Mouse (Mus musculus): ENCODE results near the gene 1700037C18Rik.
A peak's percentile ranks its signal among the peaks of the same experiment; 100 is the strongest.

1700037C18Rik gene

DNA sequence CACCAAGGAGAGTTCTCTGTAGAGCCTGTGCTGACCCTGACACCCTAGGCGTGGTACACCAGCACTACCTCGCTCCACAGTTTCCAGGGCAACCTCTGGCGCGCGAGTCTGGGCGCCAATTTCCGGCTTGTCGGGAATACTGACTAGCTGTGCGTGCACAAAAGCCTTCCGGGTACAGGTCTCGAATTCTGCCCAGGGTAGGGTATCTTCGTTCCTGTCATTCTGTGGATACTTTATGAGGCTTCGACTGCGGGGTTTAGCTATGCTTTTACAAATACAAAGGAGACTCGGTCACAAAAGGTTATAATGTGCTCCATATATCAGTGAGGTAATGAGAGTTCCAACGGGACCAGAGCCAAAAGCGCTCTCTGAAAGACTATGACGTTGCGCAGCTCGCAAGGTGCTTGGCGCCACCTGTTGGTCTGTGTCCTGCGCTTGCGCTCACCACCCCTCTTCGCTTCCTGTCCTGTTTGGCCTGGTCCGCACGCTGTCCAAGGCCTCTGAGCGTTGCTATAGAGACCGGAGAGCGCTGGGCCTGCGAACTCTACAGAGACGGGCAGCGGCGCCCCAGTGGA lies at the start of gene 1700037C18Rik, which contains the start of gene Cluap1:
TSS of gene 1700037C18Rik (minus strand) at position 153 of the 575 bp plus-strand sequence.
TSS of gene Cluap1 (plus strand) at position 265 of the 575 bp plus-strand sequence.
- peak; percentile 96 for DNase-seq

DNA sequence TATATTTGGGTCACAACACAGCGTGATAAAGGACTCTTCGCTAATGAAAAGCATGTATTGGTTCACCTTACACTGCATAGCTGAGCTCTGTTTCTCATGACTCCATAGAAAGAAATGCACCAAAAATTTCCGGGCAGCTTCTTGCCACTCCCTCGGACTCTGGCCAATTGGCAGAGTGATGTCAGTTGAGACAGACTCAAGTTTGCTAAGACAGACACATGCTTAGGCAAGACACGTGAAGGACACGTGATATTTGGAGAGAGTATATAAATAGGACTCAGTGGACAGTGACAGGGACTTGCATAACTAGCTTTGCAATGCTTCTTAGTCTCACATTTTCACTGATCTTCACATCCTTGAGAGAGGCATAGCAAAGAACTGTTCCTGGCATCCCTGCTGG lies 47.9 kb upstream of the 1700037C18Rik start:
- no peak for DNase-seq

DNA sequence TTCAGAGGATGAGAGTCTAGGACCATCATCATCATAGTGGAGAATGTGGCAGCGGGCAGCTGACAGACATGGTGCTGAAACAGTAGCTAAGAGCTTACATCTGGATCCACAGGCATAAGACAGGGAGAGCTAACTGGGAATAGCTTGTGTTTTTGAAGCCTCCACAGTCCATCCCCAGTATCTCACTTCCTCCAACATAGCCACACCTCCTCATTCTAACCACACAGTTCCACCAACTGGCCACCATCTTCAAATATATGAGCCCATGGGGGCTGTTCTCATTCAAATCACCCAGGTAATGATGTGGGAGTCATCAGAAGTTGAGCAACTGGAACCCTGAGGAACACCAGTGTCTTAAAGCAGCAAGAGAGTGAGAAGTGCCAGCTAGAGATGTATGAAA lies 42.7 kb upstream of the 1700037C18Rik start:
- DNase-seq, result no peak

DNA sequence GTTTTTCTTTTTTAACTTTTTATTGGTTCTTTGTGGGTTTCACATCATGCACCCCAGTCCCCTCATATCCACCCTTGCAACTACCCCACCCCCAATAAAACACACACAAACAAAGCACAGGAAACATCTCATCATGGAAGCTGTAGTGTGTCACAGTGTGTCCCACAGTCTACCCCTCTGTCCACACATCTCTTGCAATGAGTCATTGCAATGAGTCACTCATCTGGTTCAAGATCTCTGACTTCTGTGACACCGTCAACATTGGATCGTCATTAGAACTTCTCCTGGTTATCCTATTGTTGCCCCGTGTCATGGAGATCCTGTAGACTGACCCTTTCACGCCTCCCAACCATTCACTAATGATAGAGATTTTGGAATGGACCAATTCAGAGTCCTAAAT lies 26.2 kb upstream of the 1700037C18Rik start:
- DNase-seq, result no peak

DNA sequence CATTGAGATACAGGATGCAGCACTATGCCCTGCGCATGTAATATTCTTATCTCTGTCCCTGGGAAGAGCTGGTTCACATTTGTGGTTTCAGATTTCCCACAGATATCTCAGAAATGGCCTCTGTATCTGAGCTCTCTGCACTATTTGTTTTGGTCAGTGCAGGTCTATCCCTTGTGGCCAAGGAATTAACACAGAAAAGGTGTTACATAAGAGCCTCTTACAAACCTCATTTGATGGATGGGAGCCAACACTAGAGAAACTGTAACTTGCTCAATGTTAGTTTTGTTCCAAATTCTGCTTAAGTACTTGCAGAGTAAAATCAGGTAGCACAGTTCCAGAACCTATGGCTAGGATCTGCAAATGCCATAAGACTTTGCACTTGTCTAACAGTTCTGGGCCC lies 25.6 kb upstream of the 1700037C18Rik start:
- DNase-seq, result no peak

DNA sequence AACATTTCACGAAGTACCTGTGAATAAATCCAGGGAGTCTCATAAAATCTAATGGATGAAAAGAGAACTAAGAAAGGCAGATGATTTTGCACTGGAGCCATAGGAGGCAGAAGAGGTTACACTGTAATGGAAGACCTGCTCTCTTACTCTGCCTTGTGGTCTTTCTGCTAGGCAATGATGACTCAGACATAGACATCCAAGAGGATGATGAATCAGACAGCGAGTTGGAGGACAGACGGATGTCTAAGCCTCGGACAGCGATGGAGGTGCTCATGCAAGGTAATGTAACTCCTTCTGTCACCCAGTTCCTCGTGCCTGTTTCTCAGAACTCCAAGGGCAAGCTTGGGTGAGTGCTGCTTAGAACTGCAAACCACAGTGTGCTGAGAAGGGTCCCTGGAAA lies 25.0 kb upstream of the 1700037C18Rik start:
- DNase-seq, result no peak

DNA sequence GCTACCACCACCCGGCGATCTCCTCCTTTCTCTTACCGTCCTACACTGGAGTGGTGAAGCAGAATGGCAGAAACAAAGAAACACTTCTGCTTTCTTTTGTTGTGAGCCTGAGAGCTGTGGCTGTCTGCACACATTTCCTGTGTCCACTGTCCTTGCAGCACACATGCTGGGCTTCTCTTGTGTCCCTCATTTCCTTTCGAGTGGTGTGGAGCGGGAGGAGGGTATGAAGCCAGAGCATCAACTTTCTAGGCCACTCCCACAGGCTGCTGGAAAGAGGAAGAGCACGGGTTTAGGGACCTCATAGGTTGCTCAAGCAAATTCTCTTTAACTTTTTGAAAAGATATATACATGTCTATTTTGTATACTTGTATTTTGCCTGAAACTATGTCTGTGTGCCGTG lies 20.7 kb upstream of the 1700037C18Rik start:
- no peak for DNase-seq

DNA sequence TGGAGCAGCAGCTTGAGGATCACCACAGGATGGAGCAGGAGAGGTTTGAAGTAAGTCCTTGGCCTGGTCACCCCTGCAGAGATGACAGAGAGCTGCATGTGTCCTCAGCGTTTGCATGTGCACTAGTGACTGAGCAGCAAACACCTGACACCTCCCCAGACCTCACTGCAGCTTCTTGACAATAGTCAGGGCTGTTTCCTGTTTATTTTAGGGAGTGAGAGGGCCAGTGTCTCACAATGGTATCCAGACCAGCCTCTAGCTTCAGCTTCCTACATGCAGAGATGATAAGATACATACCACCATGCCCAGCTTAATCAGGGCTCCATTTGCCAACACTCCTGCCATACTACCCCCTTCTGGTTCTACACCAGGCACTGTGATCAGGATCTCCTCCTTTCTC lies 20.1 kb upstream of the 1700037C18Rik start:
- DNase-seq, result no peak

DNA sequence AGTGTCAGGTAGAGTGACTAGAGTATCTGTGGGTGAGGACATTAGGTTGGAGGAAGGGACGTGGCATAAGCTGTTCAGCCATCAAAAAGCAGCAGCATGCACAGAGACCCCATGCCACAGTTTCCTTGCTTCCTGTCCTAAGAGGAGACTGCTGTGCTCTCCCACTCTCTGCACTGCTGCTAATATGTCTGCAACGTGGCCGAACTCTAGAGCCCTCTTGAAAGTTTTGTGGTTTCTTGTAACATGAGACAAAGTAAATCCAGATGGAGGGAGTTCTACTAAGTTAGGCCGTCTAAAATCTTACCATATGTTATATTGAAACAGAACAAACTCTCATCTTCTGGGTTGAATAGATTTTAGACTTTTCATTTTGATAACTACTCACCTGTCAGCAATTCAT lies 15.5 kb upstream of the 1700037C18Rik start:
- peak; percentile 41 for DNase-seq

DNA sequence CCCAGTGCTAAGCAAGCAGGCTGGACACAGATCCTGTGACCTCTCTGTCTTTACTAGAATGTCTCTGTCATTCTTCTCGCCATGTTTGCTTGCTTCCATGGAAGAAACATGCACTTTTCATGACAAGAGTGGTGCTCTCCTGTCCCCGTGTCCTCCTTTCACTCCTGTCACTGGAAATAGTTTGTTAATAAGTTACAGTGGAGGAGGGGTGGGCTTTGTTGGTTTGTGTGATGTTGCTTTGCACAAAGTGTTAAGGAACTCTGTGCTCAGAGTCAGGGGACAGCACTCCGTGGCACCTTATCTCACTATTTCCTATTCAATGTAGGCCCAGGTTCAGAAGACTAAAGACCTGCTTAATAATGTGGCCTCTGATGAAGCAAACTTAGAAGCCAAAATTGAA lies 15.0 kb upstream of the 1700037C18Rik start:
- no peak for DNase-seq

DNA sequence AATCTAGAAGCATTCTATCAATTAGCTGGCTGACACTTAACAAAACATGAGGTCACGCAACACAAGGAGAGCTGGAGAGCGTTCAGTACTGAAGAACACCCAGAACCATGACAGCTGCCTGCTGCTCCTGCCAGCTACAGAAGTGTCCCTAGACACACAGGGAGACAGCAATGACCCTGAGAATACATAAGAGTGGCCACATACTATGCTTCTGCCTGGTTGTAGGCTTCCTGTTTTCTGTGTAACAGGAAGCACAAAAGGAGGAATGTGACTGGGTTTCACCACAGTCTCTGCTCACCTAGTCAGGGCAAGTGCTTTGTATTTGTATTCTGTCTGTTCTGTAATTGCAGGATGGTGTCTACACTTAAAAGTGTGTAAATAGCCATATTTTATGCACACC lies 12.3 kb upstream of the 1700037C18Rik start:
- DNase-seq, result no peak

DNA sequence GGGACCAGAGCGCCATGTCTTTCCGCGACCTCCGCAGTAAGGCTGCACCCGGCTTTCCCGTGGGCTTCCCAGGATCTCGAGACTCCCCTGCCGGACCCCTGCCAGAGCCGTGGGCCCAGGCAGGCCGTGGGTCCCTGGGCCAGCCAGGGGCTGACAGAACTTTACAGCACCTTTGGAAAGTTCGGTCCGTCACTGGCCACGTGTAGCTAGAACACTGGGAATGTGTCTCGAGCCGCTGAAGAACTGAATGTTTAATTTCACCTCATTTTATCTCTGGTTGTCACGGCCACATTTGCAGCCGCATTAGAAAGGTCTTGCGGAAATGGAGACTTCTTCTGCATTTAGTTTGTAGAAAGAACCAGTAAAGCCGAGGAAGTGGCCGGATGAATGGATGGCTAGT lies 629 bp upstream of the 1700037C18Rik start:
- DNase-seq, result no peak

DNA sequence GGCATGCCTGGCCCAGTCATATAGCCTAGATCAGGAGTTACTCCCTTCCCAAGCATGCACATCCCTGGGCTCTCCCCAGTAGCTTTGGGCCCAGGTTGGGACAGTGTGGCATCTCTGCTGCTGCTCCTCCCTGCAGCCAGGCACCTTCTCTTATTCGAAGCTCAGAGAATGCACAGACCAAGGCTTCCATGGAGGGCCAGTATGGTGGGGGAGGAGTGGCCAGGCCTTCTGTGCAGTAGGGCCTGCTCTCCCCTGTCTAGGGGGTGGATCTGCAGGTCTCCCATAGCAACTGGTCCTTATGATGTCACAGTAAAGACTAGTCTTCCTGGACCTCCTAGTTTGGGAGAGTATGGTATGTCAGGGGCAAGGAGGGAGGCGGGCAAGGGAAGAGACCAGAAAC lies 1.0 kb downstream of the 1700037C18Rik start:
- DNase-seq, result no peak

DNA sequence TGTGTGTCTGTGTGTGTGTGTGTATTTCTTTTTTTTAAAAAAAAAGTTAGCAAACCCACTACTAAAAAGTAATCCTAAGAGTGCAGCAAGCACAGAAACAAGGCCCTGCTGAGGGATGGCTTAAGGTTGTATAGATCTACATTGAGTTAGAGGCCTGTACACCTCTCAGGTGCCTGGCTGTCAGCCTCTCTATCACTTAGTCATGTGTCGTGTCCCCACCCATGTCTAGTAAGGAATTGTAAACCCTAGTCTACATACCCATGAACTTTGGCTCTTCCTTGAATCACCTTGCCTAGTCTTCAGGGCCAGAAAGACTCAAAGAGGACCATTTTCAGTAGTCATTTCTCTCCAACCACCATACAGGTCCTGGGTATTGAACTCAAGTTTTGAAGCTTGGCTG lies 11.9 kb downstream of the 1700037C18Rik start:
- no peak for DNase-seq

DNA sequence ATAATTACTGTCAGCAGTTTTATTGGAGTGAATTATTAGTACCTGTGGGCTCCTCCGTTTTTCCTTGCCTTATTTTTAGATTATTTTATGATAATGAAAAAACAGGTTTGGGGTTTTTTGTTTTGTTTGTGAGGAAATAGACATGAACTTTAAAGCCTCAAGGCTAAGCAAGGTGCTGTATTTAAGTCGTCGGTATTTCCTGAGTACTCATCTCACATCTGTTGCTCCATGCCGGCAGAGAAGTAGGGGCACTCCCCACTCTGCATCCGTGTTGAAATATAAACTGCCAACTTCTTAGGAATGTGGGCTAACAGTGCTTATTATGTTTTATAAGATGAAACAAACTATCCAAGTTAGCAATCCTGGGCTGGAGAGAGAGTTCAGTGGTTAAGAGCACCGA lies 12.4 kb downstream of the 1700037C18Rik start:
- no peak for DNase-seq

DNA sequence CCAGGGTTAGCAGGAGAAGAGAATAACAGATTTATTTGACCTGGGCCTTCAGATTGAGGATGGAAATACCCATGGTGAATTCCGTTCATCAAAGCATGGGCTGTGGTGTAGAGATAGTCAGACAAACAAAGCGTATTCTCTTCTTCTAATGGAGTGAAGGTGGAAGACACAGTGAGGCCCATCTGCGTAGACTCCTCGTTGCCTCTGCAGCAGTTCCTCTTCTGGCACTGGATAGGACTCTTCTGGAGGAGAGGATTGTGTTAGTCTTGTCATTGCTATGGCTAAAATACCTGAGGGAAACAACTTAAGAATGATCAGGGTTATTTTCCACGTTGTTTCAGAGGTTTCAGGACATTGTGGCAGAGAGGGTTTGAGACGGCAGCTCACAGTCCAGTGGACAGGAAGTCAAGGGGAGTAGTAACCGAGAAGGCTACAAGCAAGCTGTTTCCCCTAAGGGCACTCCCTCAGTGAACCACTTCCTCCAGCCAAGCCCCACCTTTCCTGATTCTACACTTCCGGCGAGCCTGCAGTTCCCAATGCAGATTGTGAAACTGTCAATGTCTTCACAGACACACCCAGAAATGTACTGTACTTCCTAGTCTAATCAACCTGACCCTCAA lies 13.2 kb downstream of the 1700037C18Rik start:
- no peak for DNase-seq

DNA sequence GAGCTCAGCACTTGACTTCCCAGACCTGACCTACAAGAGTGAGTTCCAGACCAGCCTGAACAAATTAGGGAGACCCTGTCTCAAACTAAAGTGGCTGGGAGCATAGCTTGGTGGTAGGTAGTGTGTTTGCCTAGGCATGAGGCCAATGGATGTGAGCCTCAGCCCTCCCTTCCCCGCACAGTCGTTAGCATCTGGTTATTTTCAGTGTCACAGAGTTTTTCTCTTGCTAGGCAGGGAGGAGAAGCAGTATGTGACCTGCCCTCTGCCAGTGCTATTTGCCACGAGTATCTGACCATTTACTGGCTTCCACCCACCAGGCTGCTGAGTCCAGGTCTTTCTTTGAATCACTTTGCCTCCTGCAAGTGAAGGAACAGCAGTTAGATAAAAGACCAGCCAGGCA lies 14.8 kb downstream of the 1700037C18Rik start:
- no peak for DNase-seq

DNA sequence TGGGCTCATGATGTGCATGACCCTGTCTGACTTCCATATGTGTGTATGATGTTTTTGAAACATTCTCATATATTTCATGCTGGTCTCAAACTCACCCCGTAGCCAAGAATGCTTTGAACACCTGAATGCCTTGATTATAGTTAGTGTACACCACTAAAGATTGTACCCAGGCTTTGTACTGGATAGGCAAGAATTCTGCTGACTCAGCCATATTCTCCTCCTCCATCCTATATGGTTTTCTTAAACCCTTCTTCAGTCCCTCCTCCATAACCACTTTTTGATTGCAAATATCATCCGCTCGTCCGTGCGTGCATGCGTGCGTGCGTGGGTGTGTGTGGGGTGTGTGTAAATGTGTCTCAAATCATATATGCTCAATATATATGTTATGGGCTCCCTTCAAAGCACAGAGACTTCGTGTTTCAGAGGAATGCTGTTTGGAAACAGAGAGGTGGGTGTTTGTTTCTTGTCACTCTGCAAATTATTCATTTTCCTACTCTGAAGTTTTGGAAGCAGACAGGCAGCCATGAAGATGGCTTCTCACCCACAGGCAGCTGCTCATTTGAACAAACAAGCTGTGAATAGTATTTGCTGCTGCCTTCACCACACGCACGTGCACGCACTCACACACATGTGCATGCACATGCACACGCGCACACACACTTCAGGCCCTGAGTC lies 16.7 kb downstream of the 1700037C18Rik start:
- no peak for DNase-seq

DNA sequence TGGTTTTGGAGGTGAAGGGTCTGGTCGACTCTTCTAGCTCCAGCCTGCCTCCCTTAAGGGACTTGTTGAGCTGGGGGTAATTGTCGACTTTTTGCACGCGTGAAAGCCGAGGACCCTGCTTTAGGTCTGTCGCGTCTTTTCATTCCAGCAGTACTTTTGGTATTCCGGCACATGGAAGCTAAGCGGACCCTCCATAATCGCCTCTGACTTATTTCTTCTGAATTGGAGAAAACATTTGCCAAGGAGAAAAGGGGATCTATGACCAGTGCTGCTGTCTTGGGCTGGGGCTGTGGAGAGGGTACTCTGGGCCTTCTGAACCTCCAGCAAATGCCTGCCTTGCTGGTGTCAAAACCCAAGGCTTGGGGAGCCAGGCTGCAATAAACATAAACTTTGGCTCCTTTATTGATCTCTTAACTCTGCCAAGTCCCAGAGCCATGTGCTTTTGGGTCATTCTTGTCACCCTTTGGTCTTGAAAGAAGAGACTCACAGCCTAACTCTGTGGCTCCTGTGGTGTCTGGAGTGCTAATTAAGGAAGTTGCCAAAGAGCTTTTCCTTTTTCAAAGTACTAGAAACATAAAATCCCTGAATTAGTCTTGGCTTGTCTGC lies 23.3 kb downstream of the 1700037C18Rik start:
- DNase-seq, result no peak

DNA sequence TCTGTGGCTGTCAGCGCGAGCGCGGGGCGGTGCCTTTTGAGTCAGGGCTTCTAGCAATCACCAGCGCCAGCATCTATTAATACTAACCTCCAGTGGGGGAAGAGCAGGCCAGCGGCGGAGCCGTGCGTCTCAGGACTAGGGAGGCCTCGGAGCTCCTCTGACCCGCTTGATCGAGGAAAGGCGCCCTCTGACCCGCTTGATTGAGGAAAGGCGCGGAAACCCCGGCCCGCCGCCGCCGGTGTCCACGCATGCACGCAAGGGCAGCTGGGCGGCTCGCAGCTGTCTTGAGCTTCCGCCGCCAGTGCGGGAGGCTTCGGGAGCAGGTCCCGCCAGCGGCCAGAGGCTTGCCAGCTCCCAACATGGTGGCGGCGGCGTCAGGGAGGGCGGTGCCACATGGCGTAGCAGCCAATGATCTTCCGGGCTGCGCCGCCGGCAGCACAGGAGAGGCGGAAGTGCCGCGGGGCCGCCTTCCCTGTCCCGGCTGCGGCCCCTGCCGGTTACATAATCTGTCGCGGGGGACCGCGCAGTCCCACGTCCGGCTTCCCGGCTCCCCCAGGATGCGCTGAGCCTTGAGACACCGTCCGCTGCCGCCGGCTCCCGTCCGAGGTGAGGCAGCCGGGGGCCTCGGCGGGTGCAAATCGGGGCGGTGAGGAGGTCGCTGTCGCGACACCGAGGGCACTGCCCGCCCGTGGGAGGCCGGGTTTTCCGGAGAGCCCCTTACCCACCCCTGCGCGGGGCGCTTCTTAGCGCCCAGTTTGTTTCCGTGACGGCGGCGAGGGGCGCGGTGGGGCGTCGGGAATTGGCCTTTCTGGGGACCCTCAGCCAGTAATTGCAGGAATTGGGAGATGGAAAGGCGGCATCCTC lies 24.1 kb downstream of the 1700037C18Rik start, which contains the start of the genes Zfp597 and Gm20695:
TSS of gene Zfp597 (minus strand) at position 361 of the 864 bp plus-strand sequence.
TSS of gene Gm20695 (plus strand) at position 448 of the 864 bp plus-strand sequence.
- peak; percentile 97 for DNase-seq

DNA sequence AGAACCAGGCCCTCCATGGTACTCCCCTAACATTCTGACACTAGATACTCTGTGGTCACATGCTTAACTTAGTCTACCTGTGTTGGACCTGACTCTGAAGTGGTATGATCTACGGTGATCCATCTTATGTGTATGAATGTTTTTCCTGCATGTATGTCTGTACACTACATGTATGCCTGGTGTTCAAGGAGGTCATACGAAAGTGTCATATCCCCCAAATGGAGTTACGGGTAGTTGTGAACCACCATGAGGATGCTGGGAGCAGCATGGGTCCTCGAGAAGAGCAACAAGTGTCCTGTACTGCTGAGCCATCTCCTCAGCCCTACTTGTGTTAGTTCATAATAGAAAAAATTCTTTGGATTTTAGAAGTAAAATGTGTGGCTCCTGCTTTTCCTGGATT lies 32.1 kb downstream of the 1700037C18Rik start:
- DNase-seq, result no peak

DNA sequence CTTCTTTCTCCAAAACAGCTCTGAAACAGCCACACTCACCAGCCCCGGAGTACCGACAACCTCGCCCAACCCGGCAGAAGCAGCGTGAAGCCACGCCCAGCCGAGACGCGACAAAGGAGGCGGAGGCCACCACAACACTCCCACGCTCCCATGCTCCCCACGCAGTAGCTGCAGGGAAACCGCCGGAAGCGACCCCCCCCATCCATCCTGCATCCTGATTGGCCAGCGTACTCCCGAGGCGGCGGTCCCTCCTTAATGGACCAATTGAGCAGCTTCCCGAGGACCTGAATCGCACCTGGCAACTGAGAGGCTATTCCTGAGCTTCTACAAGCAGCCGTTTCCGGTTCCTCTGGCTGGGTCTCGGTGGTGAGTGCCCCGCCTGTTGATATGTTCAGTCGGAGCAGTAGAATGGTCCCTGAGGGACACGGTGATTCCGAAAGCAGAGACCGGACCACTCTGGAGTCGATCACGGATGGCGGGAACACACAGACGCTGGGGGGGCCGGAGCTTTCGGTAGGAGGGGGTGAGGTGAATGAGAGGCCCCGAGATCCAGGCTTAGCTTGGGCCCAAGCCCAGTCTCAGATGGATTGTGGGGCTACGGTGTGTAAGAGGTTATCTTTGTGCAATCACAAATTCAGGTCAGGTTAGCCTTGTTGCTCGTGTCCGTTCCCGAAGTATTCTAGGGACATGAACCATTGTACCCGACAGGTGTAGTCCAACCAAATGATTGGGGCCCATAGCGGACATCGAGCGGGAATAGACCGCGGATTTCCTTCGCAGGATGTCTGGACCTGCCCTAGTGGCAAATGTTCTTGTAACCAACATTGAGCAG lies 36.1 kb downstream of the 1700037C18Rik start, which contains the start of gene Naa60:
TSS of gene Naa60 (plus strand) at position 160 of the 832 bp plus-strand sequence.
- peak; percentile 94 for DNase-seq
